Mouse (Mus musculus) spleen, adult 2 months (tissue): ENCODE data around the gene Wdr35.

Source experiments
- CTCF ChIP-seq: fragments of 200-500 bp; IDR thresholded peaks from 2 replicates; pipeline ENCODE4 v1.5.1; 2011; ENCODE audit warnings: mild to moderate bottlenecking, inconsistent platforms; ENCODE audit not compliant: insufficient read depth, insufficient read length, insufficient replicate concordance; ENCODE audit errors: extremely low read depth
- POLR2A ChIP-seq: fragments of 200-500 bp; IDR thresholded peaks from 2 replicates; pipeline ENCODE4 v1.6.1; 2011; ENCODE audit warnings: low read depth, low read length, inconsistent platforms

DNA sequence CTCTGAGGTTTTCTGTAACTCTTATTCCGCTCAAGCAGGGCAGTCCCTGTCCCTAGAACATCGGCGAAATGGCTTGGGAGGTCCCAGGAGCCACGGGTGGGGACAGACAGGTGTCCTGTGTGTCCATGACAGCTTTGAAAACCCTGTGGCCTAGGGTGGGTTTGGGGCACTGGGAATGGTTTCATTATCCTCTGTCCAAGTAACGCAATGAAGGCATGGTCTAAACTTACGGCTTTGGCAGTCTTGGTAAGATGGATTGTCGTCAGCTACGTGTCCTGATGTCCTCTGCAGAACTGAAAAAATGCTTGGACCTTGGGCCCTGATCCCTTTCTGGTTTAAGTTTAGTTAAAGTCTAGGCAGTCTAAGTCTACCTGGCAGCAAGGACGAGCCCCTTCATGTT is 86.3 kb downstream of the Wdr35 start:
- TF ChIP-seq CTCF (no peak), POLR2A (no peak)
